Mouse (Mus musculus): Measurements from ENCODE around the gene Lrch3. TPM values are rescaled to one million over a fixed set of nuclear protein-coding genes. Genes with fewer than 3 reads are reported as not detected.
A peak's percentile ranks its signal among the peaks of the same experiment; 100 is the strongest.
"Not testable (repeated sequence)": the region's sequence is repeated elsewhere in the genome, so short reads cannot be mapped to it uniquely, and the experiment has no call there.

The Lrch3 gene
- total and polyA plus RNA-seq, 2 experiments from 2014 or later, result 11.2 to 22.8 TPM

GRCm38 (mm10) chr16:33053141-33053540, 139.2 kb downstream of the Lrch3 start:
- 65% methylated on average over 5 of the region's 5 CpGs for WGBS

GRCm38 (mm10) chr16:33054927-33055326, 141.0 kb downstream of the Lrch3 start:
- not testable (repeated sequence) for H3K4me2 ChIP-seq (ENCODE audit: low read depth, low read length); H3K4me1 ChIP-seq (ENCODE audit: control insufficient read depth, insufficient read depth); H3K27me3 ChIP-seq (ENCODE audit: control insufficient read depth, insufficient read depth, low read length); H3K9ac ChIP-seq (replicated peaks; ENCODE audit: low read depth, low read length); H3K27ac ChIP-seq (ENCODE audit: low read depth); DNase-seq (ENCODE audit: low spot score); H3K9me3 ChIP-seq (replicated peaks; ENCODE audit: control insufficient read depth, low read length); ATAC-seq (ENCODE audit: insufficient read depth, low read depth); H3K4me3 ChIP-seq (ENCODE audit: low read depth, low read length)
- 72% methylated on average over 2 of the region's 2 CpGs for WGBS
- peaks cover 20% of the 10 kb centered on the region for H3K36me3 ChIP-seq (replicated peaks; ENCODE audit: control insufficient read depth, insufficient read depth, low read length)

More at GRCm38 (mm10) chr16:33053141-33053540, 139.2 kb downstream of the Lrch3 start:
- Histone ChIP-seq H3K4me1 (ENCODE audit: control insufficient read depth, insufficient read depth) (peaks cover 7% of the 10 kb centered on the region), H3K4me3 (ENCODE audit: low read depth, low read length) (no peak overlapping the region), H3K4me2 (ENCODE audit: low read depth, low read length) (no peak overlapping the region), H3K27ac (ENCODE audit: low read depth) (no peak overlapping the region), H3K9me3 (replicated peaks; ENCODE audit: control insufficient read depth, low read length) (no peaks in the 10 kb centered on the region), H3K27me3 (ENCODE audit: control insufficient read depth, insufficient read depth, low read length) (no peaks in the 10 kb centered on the region), H3K9ac (replicated peaks; ENCODE audit: low read depth, low read length) (no peak overlapping the region), H3K36me3 (replicated peaks; ENCODE audit: control insufficient read depth, insufficient read depth, low read length) (peaks cover 3% of the 10 kb centered on the region; the same call in 1 of the 2 replicates)
- ATAC-seq (ENCODE audit: insufficient read depth, low read depth) (no peak), DNase-seq (ENCODE audit: low spot score) (no peak)
- TF ChIP-seq CTCF (IDR thresholded peaks at IDR 0.05; ENCODE audit: low read depth) (no peak), EP300 (IDR thresholded peaks at IDR 0.05; ENCODE audit: low read depth) (no peak)

GRCm38 (mm10) chr16:33055655-33056054, 141.8 kb downstream of the Lrch3 start:
- ATAC-seq (ENCODE audit: insufficient read depth, low read depth) (peak; percentile 3; the same call in 1 of the 2 replicates), DNase-seq (ENCODE audit: low spot score) (no peak)
- Histone ChIP-seq H3K27ac (ENCODE audit: low read depth) (no peak overlapping the region), H3K9ac (replicated peaks; ENCODE audit: low read depth, low read length) (0 out of 2 replicates have a peak overlapping the region, but pooled peaks have one; percentile 45), H3K9me3 (replicated peaks; ENCODE audit: control insufficient read depth, low read length) (no peaks in the 10 kb centered on the region), H3K36me3 (replicated peaks; ENCODE audit: control insufficient read depth, insufficient read depth, low read length) (peaks cover 27% of the 10 kb centered on the region), H3K27me3 (ENCODE audit: control insufficient read depth, insufficient read depth, low read length) (no peaks in the 10 kb centered on the region), H3K4me2 (ENCODE audit: low read depth, low read length) (peak overlapping the region; percentile 75), H3K4me3 (ENCODE audit: low read depth, low read length) (peak overlapping the region; percentile 91), H3K4me1 (ENCODE audit: control insufficient read depth, insufficient read depth) (peaks cover 9% of the 10 kb centered on the region)
- 14% methylated on average over 10 of the region's 10 CpGs for WGBS
- no peak for TF ChIP-seq CTCF (IDR thresholded peaks at IDR 0.05; ENCODE audit: low read depth)

- Histone ChIP-seq H3K36me3 (replicated peaks; ENCODE audit: control insufficient read depth, insufficient read depth, low read length) (peaks cover 31% of the 10 kb centered on the region), H3K4me1 (ENCODE audit: control insufficient read depth, insufficient read depth) (peaks cover 9% of the 10 kb centered on the region), H3K27me3 (ENCODE audit: control insufficient read depth, insufficient read depth, low read length) (no peaks in the 10 kb centered on the region), H3K4me2 (ENCODE audit: low read depth, low read length) (peak within 1 kb of the TSS; percentile 78), H3K27ac (ENCODE audit: low read depth) (peak within 1 kb of the TSS; percentile 91), H3K4me3 (ENCODE audit: low read depth, low read length) (peak within 1 kb of the TSS; percentile 91), H3K9ac (replicated peaks; ENCODE audit: low read depth, low read length) (peak within 1 kb of the TSS; percentile 93), H3K9me3 (replicated peaks; ENCODE audit: control insufficient read depth, low read length) (no peaks in the 10 kb centered on the region)
- TF ChIP-seq EP300 (IDR thresholded peaks at IDR 0.05; ENCODE audit: low read depth) (peak; percentile 93), CTCF (IDR thresholded peaks at IDR 0.05; ENCODE audit: low read depth) (no peak)
- peak; percentile 93 for ATAC-seq (ENCODE audit: insufficient read depth, low read depth)
- WGBS, result under 1% methylated on average over 46 of the region's 47 CpGs
- DNase-seq (ENCODE audit: low spot score), result peak; percentile 94
These were observed 142.3 kb downstream of the Lrch3 start, which contains the start of the genes Iqcg and Rpl35a for GRCm38 (mm10) chr16:33056095-33056785. Gene Iqcg (minus strand): TSS chr16:33056218. Gene Rpl35a (plus strand): TSS chr16:33056453.

- TF ChIP-seq CTCF (IDR thresholded peaks at IDR 0.05; ENCODE audit: low read depth), result no peak
- ATAC-seq (ENCODE audit: insufficient read depth, low read depth) (peak; percentile 22), DNase-seq (ENCODE audit: low spot score) (peak; percentile 45)
- Histone ChIP-seq H3K9me3 (replicated peaks; ENCODE audit: control insufficient read depth, low read length) (no peaks in the 10 kb centered on the region), H3K4me1 (ENCODE audit: control insufficient read depth, insufficient read depth) (peaks cover 11% of the 10 kb centered on the region), H3K4me3 (ENCODE audit: low read depth, low read length) (peak overlapping the region; percentile 91), H3K9ac (replicated peaks; ENCODE audit: low read depth, low read length) (peak overlapping the region; percentile 93), H3K4me2 (ENCODE audit: low read depth, low read length) (peak overlapping the region; percentile 78), H3K27ac (ENCODE audit: low read depth) (peak overlapping the region; percentile 91), H3K36me3 (replicated peaks; ENCODE audit: control insufficient read depth, insufficient read depth, low read length) (peaks cover 31% of the 10 kb centered on the region), H3K27me3 (ENCODE audit: control insufficient read depth, insufficient read depth, low read length) (no peaks in the 10 kb centered on the region)
- 0% methylated on average over 24 of the region's 24 CpGs for whole genome bisulfite sequencing
These were observed 142.9 kb downstream of the Lrch3 start for GRCm38 (mm10) chr16:33056786-33057185.

Data from heart, postnatal 0 days (tissue).